Mouse (Mus musculus): ENCODE measurements around the gene Gimd1. TPM values are rescaled to one million over a fixed set of nuclear protein-coding genes. Genes with fewer than 3 reads are reported as not detected.

Gimd1 gene
- polyA plus RNA-seq, 1 experiment from 2014 or later: not detected

Other genes starting within 250 kb of the Gimd1 start
- gene Tbck, start 54.3 kb downstream of the Gimd1 start, polyA plus RNA-seq (2015; fragmentation: Nextera tagmentation; extraction: Ambion mirVana): 21.8 and 25.0 TPM in 2 replicates
- gene Aimp1, start 54.5 kb downstream of the Gimd1 start, polyA plus RNA-seq (2015; fragmentation: Nextera tagmentation; extraction: Ambion mirVana): 62.0 and 65.7 TPM in 2 replicates